Mouse (Mus musculus): ENCODE results near the gene Etnk1.

DNA sequence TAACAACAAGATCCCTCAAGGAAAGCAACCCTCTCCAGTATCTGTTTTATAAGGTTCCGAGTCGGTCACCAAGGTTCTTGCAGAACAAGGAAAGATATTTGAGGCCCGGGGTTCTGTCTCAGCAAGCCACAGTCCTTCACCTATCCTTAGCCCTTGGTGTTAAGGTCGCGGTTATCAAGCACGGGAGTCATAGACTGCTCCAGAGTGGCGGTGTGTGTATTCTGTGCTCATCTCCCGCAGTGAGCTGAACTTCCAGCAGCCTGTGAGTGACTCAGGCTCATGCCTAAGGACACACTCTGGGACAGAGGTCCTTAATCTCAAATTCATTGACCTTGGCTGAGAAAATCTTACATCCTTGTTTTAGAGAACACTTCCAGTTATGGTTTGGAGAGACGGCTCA, 26.1 kb upstream of the Etnk1 start:
- TF ChIP-seq CTCF (IDR thresholded peaks at IDR 0.05) (no peak), EP300 (IDR thresholded peaks at IDR 0.05) (no peak)
